Mouse (Mus musculus) bone marrow macrophage, adult 2 months (primary cell): ENCODE measurements around the gene Rapgef1.

ENCODE experiments used
- CTCF ChIP-seq: IDR thresholded peaks from 2 replicates; pipeline ENCODE4 v1.5.1; 2012; ENCODE audit warnings: low read depth, mild to moderate bottlenecking, low read length, moderate library complexity
- POLR2A ChIP-seq: IDR thresholded peaks from 2 replicates; pipeline ENCODE4 v1.6.1; 2012; ENCODE audit warnings: mild to moderate bottlenecking, low read depth, low read length, borderline replicate concordance

DNA sequence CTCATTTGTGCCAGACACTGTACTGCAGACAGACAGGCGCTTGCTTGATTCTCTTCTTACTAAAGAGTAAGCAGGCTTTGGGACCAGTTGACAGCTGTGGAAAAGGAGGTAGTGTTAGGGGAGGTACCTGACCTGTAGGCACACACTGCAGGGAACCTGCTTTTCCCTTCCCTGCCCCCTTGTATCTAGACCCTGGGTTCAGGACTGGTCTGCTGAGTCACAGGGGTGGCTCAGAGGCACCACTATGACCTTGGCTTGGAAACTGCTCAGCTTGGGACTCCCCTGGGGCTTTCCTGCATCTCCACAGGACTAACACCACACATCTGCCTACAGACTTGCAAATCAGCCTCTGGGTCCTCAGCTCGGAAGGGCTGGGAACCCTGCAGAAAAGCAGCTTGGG lies 9.8 kb downstream of the Rapgef1 start:
- TF ChIP-seq CTCF (no peak), POLR2A (no peak)
